Mouse (Mus musculus) brain, embryonic 14.5 days (tissue): ENCODE results near the gene Clca3a1.

Experiments
- CTCF ChIP-seq: fragments of 200-500 bp; IDR thresholded peaks from 2 replicates; pipeline ENCODE4 v1.5.1; 2012; ENCODE audit warnings: inconsistent platforms, mild to moderate bottlenecking, moderate library complexity, borderline replicate concordance; ENCODE audit not compliant: insufficient read depth, insufficient read length; ENCODE audit errors: extremely low read depth
- POLR2A ChIP-seq: fragments of 200-500 bp; IDR thresholded peaks from 2 replicates; pipeline ENCODE4 v1.6.1; 2012; ENCODE audit warnings: mild to moderate bottlenecking, inconsistent platforms, borderline replicate concordance; ENCODE audit not compliant: poor library complexity, insufficient read depth, insufficient read length, severe bottlenecking; ENCODE audit errors: extremely low read depth

GRCm38 (mm10) chr3:144715033-144715432, 45.7 kb downstream of the Clca3a1 start:
- TF ChIP-seq POLR2A = no peak
- TF ChIP-seq CTCF = no peak
